Mouse (Mus musculus): ENCODE measurements around the gene Pcnx. TPM values are rescaled to one million over a fixed set of nuclear protein-coding genes. Genes with fewer than 3 reads are reported as not detected.
"Not testable (repeated sequence)": the region's sequence is repeated elsewhere in the genome, so short reads cannot be mapped to it uniquely, and the experiment has no call there.

The Pcnx gene
- polyA plus RNA-seq, 2 experiments from 2014 or later: 12.0 to 14.8 TPM

GRCm38 (mm10) chr12:81971042-81971883 is 111.4 kb downstream of the Pcnx start:
- ATAC-seq: peak; percentile 88

- peak; percentile 28 for ATAC-seq
Measured at GRCm38 (mm10) chr12:81971884-81972362, 112.1 kb downstream of the Pcnx start.

GRCm38 (mm10) chr12:81974806-81975205 is 115.0 kb downstream of the Pcnx start:
- ATAC-seq: no peak

- no peak for ATAC-seq
Measured at GRCm38 (mm10) chr12:81977346-81977745, 117.5 kb downstream of the Pcnx start.

- no peak for ATAC-seq
Measured at GRCm38 (mm10) chr12:81979312-81979711, 119.5 kb downstream of the Pcnx start.

- ATAC-seq: no peak
Measured at GRCm38 (mm10) chr12:81992106-81992505, 132.3 kb downstream of the Pcnx start.

GRCm38 (mm10) chr12:81992996-81993395 is 133.2 kb downstream of the Pcnx start:
- ATAC-seq: no peak

- no peak for ATAC-seq
Measured at GRCm38 (mm10) chr12:81994911-81995667, 135.3 kb downstream of the Pcnx start.

- ATAC-seq: no peak
Measured at GRCm38 (mm10) chr12:81996679-81997362, 137.0 kb downstream of the Pcnx start.

GRCm38 (mm10) chr12:81997497-81997896 is 137.7 kb downstream of the Pcnx start:
- no peak for ATAC-seq

GRCm38 (mm10) chr12:82002697-82003096 is 142.9 kb downstream of the Pcnx start:
- ATAC-seq: peak; percentile 89

GRCm38 (mm10) chr12:82025901-82026633 is 166.2 kb downstream of the Pcnx start:
- not testable (repeated sequence) for ATAC-seq

GRCm38 (mm10) chr12:82033524-82033923 is 173.7 kb downstream of the Pcnx start:
- peak; percentile 90 for ATAC-seq

- ATAC-seq: not testable (repeated sequence)
Measured at GRCm38 (mm10) chr12:82033973-82034372, 174.2 kb downstream of the Pcnx start.

- not testable (repeated sequence) for ATAC-seq
Measured at GRCm38 (mm10) chr12:82044078-82044477, 184.3 kb downstream of the Pcnx start.

Other genes starting within 250 kb of the Pcnx start
- under 1 TPM in 1 of 2 experiments, not detected in 1; 0.22 TPM for gene Ttc9, start 228.8 kb upstream of the Pcnx start, polyA plus RNA-seq (2017; shearing (Covaris generic))
- gene Map3k9, start 78.8 kb upstream of the Pcnx start, polyA plus RNA-seq (2017; shearing (Covaris generic)): under 1 TPM; 0.19 to 0.22 TPM

Data from CD4-positive, CD25-positive, alpha-beta regulatory T cell, adult 4 months (primary cell).